Mouse (Mus musculus): Measurements from ENCODE around the gene Zpbp. TPM values are rescaled to one million over a fixed set of nuclear protein-coding genes. Genes with fewer than 3 reads are reported as not detected.

Gene Zpbp
- polyA plus RNA-seq (2017; shearing (Covaris generic)) = 0.63 TPM

GRCm38 (mm10) chr11:11461635-11462560 is at the start of gene Zpbp, which contains the start of gene Spata48:
TSS of gene Zpbp (minus strand) at chr11:11462408.
TSS of gene Spata48 (plus strand) at chr11:11462094.

Other genes with a start within 250 kb of the Zpbp start
- not detected for gene Spata48, start 314 bp downstream of the Zpbp start, polyA plus RNA-seq (2017; shearing (Covaris generic))
- gene 4930512M02Rik, start 165.4 kb upstream of the Zpbp start, polyA plus RNA-seq (2017; shearing (Covaris generic)) = not detected
- 59.3 TPM for gene Ikzf1, start 222.6 kb upstream of the Zpbp start, polyA plus RNA-seq (2017; shearing (Covaris generic))

Measured in inflammation-experienced regulatory T-cells, adult 16 weeks (primary cell).